Mouse (Mus musculus) heart, adult 2 months (tissue): ENCODE results near the gene Cfap77. TPM values are rescaled to one million over a fixed set of nuclear protein-coding genes. Genes with fewer than 3 reads are reported as not detected.

Source experiments
- DNase-seq, 2 experiments: peaks; one replicate each; pipeline ENCODE4 v3.0.0; 2021
- H3K27ac ChIP-seq: fragments of 200-600 bp; 2 replicates; pipeline ENCODE4 v1.8.1; 2022
- H3K27me3 ChIP-seq: fragments of 200-500 bp; 2 replicates; pipeline ENCODE4 v1.6.1; 2012; ENCODE audit warnings: mild to moderate bottlenecking, low read length, inconsistent platforms, mixed read lengths; ENCODE audit not compliant: control insufficient read depth, insufficient read depth
- H3K36me3 ChIP-seq: fragments of 200-500 bp; 2 replicates; pipeline ENCODE4 v1.6.1; 2012; ENCODE audit warnings: low read length, inconsistent platforms; ENCODE audit not compliant: control insufficient read depth, insufficient read depth
- H3K4me1 ChIP-seq: fragments of 200-500 bp; 2 replicates; pipeline ENCODE4 v1.6.1; 2011; ENCODE audit warnings: low read length; ENCODE audit not compliant: control insufficient read depth, insufficient read depth
- H3K4me3 ChIP-seq: fragments of 200-600 bp; 2 replicates; pipeline ENCODE4 v1.8.1; 2022
- H3K79me2 ChIP-seq: fragments of 200-500 bp; replicated peaks from 2 replicates; pipeline ENCODE4 v1.6.1; 2012; ENCODE audit warnings: mild to moderate bottlenecking, inconsistent platforms, low read length, moderate library complexity, mixed read lengths; ENCODE audit not compliant: control insufficient read depth, insufficient read depth
- H3K9ac ChIP-seq: fragments of 200-500 bp; 2 replicates; pipeline ENCODE4 v1.6.1; 2012; ENCODE audit warnings: low read depth, mild to moderate bottlenecking, control low read depth, inconsistent platforms, low read length, mixed read lengths
- CTCF ChIP-seq: fragments of 200-600 bp; IDR thresholded peaks from 2 replicates; pipeline ENCODE4 v1.8.1; 2022; ENCODE audit warnings: antibody characterized with exemption, mild to moderate bottlenecking, moderate library complexity
- EP300 ChIP-seq: fragments of 200-500 bp; IDR thresholded peaks from 2 replicates; pipeline ENCODE4 v1.6.1; 2011; ENCODE audit warnings: low read depth, low read length, control low read depth; ENCODE audit not compliant: insufficient read depth
- POLR2A ChIP-seq: fragments of 200-500 bp; IDR thresholded peaks from 2 replicates; pipeline ENCODE4 v1.6.1; 2011; ENCODE audit warnings: mild to moderate bottlenecking, low read depth, low read length, control low read depth; ENCODE audit not compliant: insufficient read depth
- WGBS: fragments of 180-500 bp; shearing (Covaris S2); methylation state at CpG from one replicate; pipeline ENCODE4 v1.1.7; 2018; 5-methylcytosine and 5-hydroxymethylcytosine counted together
- intact Hi-C: fragments of 180-260 bp; cut with DNase I; formaldehyde crosslinking; loops from one replicate; pipeline ENCODE4 v1.15.1; 2025
- polyA plus RNA-seq: library from polyadenylated mRNA; depleted of rRNA; stranded (reverse); fragments of >200 nt; gene quantifications from 2 replicates; pipeline ENCODE4 v1.2.3, GENCODE M21; 2012
- total RNA-seq, 2 experiments: library from RNA; stranded (reverse); gene quantifications; 2 replicates each; pipeline ENCODE4 v1.2.3; 2021

Gene Cfap77
- total and polyA plus RNA-seq, 3 experiments: 0.39 TPM; not detected in 2

DNA sequence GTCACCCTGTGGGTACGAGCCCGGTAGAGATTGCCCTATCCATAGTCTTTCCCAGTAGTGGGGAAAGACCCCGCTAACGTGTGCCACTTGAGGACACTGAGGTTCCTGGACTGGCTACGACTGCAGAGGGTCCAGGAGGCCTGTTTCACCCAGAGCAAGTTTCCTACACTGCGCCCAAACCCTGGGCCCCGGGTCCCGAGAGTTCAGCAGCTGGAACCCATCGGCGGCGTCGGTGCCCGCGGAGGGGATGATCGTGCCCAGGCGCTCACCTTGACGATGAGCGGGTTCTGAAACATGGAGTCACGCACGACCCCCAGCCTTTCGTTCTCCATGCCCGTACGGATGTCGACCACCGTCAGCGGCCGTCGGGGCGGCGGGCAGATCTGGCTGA is 326 bp downstream of the Cfap77 start:
- H3K36me3 ChIP-seq: no peaks in the 10 kb centered on the region
- peak overlapping the region; percentile 44 for H3K4me3 ChIP-seq
- no peaks in the 10 kb centered on the region for H3K27me3 ChIP-seq
- peak overlapping the region; percentile 58 for H3K9ac ChIP-seq
- TF ChIP-seq CTCF (no peak), EP300 (no peak), POLR2A (no peak)
- no peaks in the 10 kb centered on the region for H3K79me2 ChIP-seq
- DNase-seq: no peak
- 2% methylated on average over 30 of the region's 30 CpGs for WGBS
- no peak overlapping the region for H3K27ac ChIP-seq
- H3K4me1 ChIP-seq: 0 out of 2 replicates have a peak, but pooled peaks cover 1% of the 10 kb centered on the region
- intact Hi-C loops: loop anchor here (5.0 to 10.0 kb wide), 3 partner anchors 220 to 548 kb away; no protein-coding TSS in a partner anchor

GRCm38 (mm10) chr2:29053802-29054544 is 893 bp downstream of the Cfap77 start:
- no peak for TF ChIP-seq POLR2A
- TF ChIP-seq CTCF: peak; percentile 84
- intact Hi-C loops: loop anchor here (1.0 to 10.0 kb wide), 6 partner anchors 78 to 548 kb away; no protein-coding TSS in a partner anchor
- 2% methylated on average over 20 of the region's 20 CpGs for WGBS

GRCm38 (mm10) chr2:29052943-29053454 is 1.9 kb downstream of the Cfap77 start:
- Histone ChIP-seq H3K27me3 (no peaks in the 10 kb centered on the region), H3K27ac (no peak overlapping the region), H3K36me3 (no peaks in the 10 kb centered on the region), H3K9ac (no peak overlapping the region), H3K79me2 (no peaks in the 10 kb centered on the region), H3K4me1 (0 out of 2 replicates have a peak, but pooled peaks cover 1% of the 10 kb centered on the region), H3K4me3 (no peak overlapping the region)
- DNase-seq: peak; percentile 45 to 55
- intact Hi-C loops: loop anchor here (1.0 to 10.0 kb wide), 6 partner anchors 77 to 549 kb away; no protein-coding TSS in a partner anchor
- TF ChIP-seq CTCF (peak; percentile 80), POLR2A (no peak), EP300 (no peak)
- 22% methylated on average over 4 of the region's 4 CpGs for WGBS

More at GRCm38 (mm10) chr2:29053802-29054544, 893 bp downstream of the Cfap77 start:
- peak; percentile 48 to 64 for DNase-seq
- H3K4me1 ChIP-seq: 0 out of 2 replicates have a peak, but pooled peaks cover 1% of the 10 kb centered on the region
- H3K36me3 ChIP-seq: no peaks in the 10 kb centered on the region
- no peaks in the 10 kb centered on the region for H3K79me2 ChIP-seq
- no peak overlapping the region for H3K27ac ChIP-seq
- peak overlapping the region; percentile 30 for H3K4me3 ChIP-seq
- H3K9ac ChIP-seq: no peak overlapping the region
- H3K27me3 ChIP-seq: no peaks in the 10 kb centered on the region

GRCm38 (mm10) chr2:29051932-29052331 is 2.9 kb downstream of the Cfap77 start:
- no peak for DNase-seq
- H3K79me2 ChIP-seq: no peaks in the 10 kb centered on the region
- TF ChIP-seq POLR2A: no peak
- TF ChIP-seq EP300: no peak
- no peak for TF ChIP-seq CTCF
- intact Hi-C loops: loop anchor here (5.0 to 10.0 kb wide), 3 partner anchors 217 to 550 kb away; no protein-coding TSS in a partner anchor
- no peak overlapping the region for H3K27ac ChIP-seq
- H3K4me3 ChIP-seq: no peak overlapping the region
- H3K9ac ChIP-seq: no peak overlapping the region
- H3K36me3 ChIP-seq: no peaks in the 10 kb centered on the region
- H3K27me3 ChIP-seq: no peaks in the 10 kb centered on the region
- WGBS: 47% methylated on average over 5 of the region's 5 CpGs
- H3K4me1 ChIP-seq: 0 out of 2 replicates have a peak, but pooled peaks cover 1% of the 10 kb centered on the region

DNA sequence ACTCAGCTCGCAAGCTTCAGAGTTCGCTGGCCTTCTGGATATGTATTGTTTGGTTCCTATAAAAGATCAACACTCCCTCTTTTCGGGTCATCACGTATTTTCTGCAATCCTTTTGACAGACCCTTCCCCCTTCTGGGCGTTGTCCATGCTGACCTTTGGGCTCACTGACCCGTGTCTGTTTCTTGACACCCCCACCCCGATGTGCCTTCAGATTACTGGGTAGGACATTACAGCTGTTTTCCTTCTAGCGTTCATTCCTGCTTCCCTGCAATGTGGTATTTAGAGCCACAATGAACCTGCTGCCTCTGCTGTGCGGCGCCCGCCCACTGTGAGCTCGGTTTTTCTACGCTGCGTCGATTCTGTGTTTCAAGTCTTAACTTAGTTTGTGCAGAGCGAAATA is 8.7 kb downstream of the Cfap77 start:
- H3K36me3 ChIP-seq: no peaks in the 10 kb centered on the region
- no peaks in the 10 kb centered on the region for H3K79me2 ChIP-seq
- H3K27me3 ChIP-seq: peaks cover 2% of the 10 kb centered on the region; the same call in 1 of the 2 replicates
- intact Hi-C loops: no loop called here
- WGBS: 73% methylated on average over 16 of the region's 16 CpGs
- H3K4me1 ChIP-seq: no peaks in the 10 kb centered on the region
- DNase-seq: no peak
- H3K4me3 ChIP-seq: no peak overlapping the region
- TF ChIP-seq EP300: no peak
- no peak for TF ChIP-seq CTCF
- no peak for TF ChIP-seq POLR2A
- no peak overlapping the region for H3K27ac ChIP-seq
- H3K9ac ChIP-seq: no peak overlapping the region

DNA sequence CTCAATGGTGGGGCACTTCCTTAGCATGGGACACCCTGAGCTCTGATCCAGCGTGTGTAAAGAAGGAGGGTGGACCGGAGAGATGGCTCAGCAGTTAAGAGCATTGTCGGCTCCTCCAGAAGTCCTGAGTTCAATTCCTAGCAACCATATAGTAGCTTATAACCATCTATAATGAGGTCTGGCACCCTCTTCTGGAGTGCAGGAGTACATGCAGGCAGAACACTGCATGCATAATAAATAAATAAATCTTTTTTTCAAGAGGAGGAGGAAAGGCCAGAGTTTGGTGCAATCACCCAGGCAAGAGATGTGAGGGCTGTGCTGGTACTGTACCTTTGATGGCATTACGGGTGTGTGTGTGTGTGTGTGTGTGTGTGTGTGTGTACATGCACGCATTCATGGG is 12.7 kb downstream of the Cfap77 start:
- no peak overlapping the region for H3K9ac ChIP-seq
- 91% methylated on average over 5 of the region's 5 CpGs for WGBS
- no peaks in the 10 kb centered on the region for H3K36me3 ChIP-seq
- no peaks in the 10 kb centered on the region for H3K79me2 ChIP-seq
- no peaks in the 10 kb centered on the region for H3K4me1 ChIP-seq
- no peak for DNase-seq
- intact Hi-C loops: no loop called here
- H3K4me3 ChIP-seq: no peak overlapping the region
- peaks cover 5% of the 10 kb centered on the region; the same call in 1 of the 2 replicates for H3K27me3 ChIP-seq
- H3K27ac ChIP-seq: no peak overlapping the region
- TF ChIP-seq EP300 (no peak), CTCF (peak; percentile 24), POLR2A (no peak)
